Mouse (Mus musculus) telencephalon, adult 2 months (tissue): Measurements from ENCODE around the gene Utp11.

Source experiments
- DNase-seq: peaks from one replicate; pipeline ENCODE4 v3.0.0-alpha.2; 2011; ENCODE audit warnings: low read depth, low spot score

Utp11 gene

DNA sequence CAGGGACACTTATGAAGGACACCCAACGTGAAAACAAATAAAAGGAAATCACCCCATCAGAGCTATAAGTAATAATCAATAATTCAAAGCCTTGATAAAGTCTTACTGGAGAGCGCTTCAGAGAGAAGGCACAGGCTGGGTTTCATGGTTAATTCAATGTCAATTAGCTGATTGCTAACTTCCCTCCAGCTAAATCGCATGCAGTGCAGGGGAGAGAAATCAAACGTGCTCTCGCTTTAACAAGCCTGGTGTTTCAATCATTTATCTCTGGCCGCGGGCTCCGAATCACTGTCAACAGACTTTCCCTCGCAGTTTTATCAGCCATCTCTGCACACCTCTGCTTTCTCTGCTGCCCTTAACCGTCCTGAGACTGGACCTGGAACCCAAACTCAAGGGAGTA is 60.5 kb downstream of the Utp11 start:
- DNase-seq, result no peak

DNA sequence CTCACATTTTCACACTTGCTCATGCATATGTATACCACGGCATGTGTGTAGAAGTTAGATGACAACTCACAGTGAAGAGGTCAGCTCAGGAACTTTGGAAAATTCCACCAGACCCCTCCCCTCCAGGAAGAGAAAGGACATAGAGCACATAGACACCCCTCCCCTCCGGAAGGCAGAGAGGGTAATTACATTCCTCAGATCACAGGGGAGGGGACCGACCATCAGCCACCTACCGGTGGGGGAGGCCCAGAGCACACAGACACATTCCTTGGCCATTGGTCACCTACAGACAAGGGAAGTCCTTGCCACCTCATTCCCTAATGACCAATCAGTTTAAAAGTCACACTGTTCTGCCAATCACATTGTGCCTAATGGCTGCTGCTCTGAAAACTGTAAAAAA is 61.9 kb downstream of the Utp11 start:
- DNase-seq, result no peak
